Mouse (Mus musculus) neutrophil, adult 5-6 weeks (primary cell): ENCODE data around the gene Taf8. TPM values are rescaled to one million over a fixed set of nuclear protein-coding genes. Genes with fewer than 3 reads are reported as not detected.
A peak's percentile ranks its signal among the peaks of the same experiment; 100 is the strongest.

Experiments used
- ATAC-seq: fragments of 151-379, 151-347 bp; 2 replicates; pipeline ENCODE4 v1.8.0; 2017; ENCODE audit warnings: mild to moderate bottlenecking, moderate TSS enrichment; ENCODE audit not compliant: insufficient number of reproducible peaks, poor library complexity, low FRiP score, severe bottlenecking; ENCODE audit errors: extremely low read depth
- total RNA-seq: library from RNA; stranded (forward); fragments of 200-1000 nt; gene quantifications from 2 replicates; pipeline ENCODE4 v1.2.3, GENCODE M21; 2017

Gene Taf8
- total RNA-seq, 1 experiment from 2014 or later: 83.3 TPM

DNA sequence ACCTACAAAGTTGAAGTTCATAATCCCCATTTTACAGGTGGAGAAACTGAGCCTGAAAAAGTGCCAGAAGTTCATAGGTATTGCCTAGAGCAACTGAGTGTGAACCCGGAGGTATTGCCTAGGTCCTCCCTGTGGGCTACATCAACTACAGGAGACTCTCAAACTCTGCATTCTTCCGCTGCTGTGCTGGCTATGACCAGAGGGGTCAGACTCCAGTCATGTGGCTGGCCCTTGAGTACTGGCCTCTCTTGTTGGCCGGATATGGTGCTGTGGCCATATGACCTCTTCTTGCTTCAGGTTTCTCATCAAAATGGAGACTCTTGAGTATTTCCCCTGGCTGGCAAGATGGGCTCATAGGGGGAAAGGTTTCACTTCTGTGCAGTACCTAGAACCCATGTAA, 59.8 kb downstream of the Taf8 start:
- ATAC-seq: no peak

DNA sequence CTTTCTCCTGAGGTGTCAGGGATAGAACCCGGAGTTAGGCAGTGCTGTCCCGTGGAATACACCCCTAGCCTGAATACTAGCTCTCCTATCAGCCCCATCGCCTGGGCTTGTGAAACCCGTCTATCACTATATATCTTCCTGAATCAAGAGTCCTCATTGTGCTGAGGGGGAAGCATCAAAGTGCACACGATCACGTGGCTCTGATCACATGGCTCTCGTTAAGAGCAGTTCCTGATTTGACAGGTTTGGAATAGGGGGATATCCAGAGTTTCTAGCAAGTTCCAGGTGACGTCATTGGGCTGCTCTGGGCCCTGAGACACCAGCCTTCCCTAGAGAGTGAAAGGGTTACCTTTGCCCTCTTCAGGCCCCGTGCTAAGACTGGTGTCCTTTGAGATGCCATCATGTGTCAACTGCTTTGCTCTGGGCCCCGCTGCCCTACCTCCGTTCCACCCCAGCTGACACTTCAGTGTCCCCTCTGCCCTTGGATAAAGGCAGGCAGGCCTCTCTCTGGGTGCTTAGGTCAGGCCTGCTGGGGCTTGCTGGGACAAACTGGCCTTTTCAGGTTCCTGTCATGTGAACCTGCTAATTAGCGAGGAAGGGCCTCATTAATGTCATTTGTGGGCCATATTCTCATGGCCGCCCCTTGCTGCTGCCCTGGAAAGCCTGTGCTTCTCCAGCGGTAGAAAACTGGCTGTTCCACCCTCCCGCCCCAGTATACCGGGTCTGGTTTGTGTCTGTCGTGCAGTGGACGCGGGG, 60.6 kb downstream of the Taf8 start:
- ATAC-seq: no peak

- no peak for ATAC-seq
These were observed 61.7 kb downstream of the Taf8 start for GRCm38 (mm10) chr17:47440359-47440890.

DNA sequence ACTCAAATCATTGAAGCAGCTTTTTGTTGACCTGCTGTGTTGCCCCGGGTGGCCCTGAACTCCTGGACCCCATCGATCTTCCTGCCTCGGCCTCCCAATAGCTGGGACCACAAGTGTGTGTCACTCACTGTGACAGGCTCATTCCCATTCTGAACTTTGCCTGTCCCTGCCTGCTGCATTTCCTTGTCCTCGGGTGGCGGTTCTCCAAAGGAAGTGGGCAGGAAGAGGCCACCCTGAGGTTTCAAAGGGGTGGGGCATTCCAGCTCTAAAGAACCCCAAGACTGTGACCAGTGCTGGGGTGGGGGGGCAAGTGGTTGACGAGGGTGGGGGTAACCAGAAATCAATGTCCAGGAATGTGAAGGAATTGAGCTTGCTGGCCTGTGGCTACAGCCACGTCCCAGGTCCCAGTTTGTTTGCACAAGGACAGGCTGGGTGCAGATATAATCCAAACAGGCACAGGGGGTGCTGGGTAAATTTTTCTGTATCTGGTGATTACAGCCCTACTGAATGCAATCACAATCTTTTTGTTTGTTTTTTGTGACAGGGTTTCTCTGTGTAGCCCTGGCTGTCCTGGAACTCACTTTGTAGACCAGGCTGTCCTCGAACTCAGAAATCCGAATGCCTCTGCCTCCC, 62.6 kb downstream of the Taf8 start:
- ATAC-seq: no peak

DNA sequence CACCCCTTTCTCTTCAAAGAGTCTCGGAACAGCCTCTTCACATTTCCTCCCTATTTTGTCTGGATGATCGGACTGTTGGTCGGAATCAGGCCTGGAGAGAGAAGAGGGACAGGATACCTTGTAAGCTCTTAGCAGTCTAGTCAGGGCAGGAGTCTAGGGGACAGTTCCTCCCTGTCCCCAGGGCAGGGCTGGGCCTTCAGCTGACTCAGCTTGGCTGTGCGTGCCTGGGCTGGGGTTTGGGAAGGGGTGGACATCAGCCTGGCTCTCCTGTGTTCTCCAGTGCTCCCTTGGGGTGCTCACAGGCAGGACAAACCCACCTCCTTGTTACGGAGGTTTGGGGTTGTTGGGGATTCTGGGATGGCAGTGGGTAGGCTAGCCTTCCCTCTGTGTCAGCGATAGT, 63.5 kb downstream of the Taf8 start:
- no peak for ATAC-seq

DNA sequence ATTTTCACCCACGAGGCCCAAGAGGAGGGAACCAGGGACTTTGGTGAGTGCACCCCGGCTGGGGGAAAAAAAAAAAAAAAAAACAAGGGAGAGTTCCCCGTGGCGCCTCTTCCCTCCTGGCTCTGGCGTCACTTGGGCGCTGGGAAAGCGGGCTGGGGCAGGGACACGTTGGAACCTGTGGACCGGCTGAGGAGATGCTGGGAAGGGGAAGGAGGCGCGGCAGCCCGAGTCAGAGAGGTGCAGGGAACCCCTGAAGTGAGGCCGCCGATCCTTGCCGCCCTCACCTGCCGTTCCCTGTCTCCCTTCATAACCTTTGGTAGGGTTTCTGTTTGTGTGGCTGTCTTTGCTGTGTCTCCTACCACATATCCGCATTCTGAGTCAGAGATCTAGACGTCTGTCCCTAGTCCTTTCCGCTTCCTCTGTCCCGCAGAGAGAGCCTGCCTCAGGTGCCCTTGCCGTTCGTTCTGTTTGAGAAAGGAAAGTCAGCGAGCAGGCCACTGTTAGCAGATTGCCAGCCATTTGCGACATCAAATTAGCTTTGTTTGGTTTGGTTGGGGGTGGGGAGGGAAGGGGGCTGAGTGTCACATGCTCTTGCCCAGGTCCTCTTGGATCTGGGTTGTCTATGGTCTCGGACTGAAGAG, 65.1 kb downstream of the Taf8 start, which contains the start of gene 1700001C19Rik:
1700001C19Rik (minus strand) TSS at position 470 of the 641 bp plus-strand sequence.
- 0 out of 2 replicates have a peak, but pooled peaks have one; percentile 31 for ATAC-seq

DNA sequence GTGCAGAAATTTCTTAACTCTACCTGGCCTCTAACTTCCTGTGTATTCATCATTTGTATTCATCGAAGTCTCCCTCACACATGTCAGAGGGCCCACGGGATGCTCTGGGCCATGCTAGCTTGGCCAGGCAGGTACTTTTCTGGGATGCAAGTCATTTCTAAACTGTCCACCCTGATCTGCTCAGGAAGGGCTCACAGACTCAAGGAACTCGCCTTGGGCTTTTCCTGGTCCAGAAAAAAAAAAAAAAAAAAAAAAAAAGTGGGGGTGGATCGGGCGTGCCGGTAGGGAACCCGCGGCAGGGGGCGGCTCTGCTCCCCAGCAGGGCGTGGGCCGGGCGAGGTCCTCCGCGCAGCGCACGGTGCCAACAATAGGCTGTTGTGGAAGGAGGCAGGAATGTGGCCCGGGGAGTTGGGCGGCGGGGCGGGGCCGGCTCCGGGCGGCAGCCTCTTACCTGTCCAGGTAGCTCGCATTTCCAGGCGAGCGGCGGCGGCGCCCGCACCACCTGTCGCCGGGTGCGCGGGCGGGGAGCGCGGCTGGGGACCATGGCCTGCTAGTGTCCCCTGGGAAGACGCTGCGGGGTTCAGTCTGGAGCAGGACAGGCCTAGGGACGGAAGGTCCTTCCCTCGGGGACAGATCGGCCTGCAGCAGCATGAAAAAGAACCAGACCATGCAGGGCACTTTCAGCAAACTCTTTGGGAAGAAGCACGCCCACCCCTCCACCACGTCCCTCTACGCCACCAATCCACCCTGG, 65.8 kb downstream of the Taf8 start, which contains the start of gene AI661453:
AI661453 (plus strand) TSS at position 460 of the 751 bp plus-strand sequence.
- ATAC-seq: no peak

Other genes with a start within 250 kb of the Taf8 start
- 20.6 and 29.4 TPM in 2 replicates for gene Mrps10, start 133.4 kb downstream of the Taf8 start, total RNA-seq
- gene Guca1b, start 116.9 kb downstream of the Taf8 start, total RNA-seq: 1.7 TPM in 2 replicates
- not detected in 2 replicates for gene Guca1a, start 101.7 kb downstream of the Taf8 start, total RNA-seq
- 1.4 and 1.7 TPM in 2 replicates for gene AI661453, start 65.7 kb downstream of the Taf8 start, total RNA-seq
- not detected in 2 replicates for gene 1700001C19Rik, start 64.9 kb downstream of the Taf8 start, total RNA-seq
- gene Ccnd3, start 2.8 kb upstream of the Taf8 start, total RNA-seq: 215 and 232 TPM in 2 replicates
- gene Bysl, start 109.2 kb upstream of the Taf8 start, total RNA-seq: 6.3 and 6.4 TPM in 2 replicates
- gene Med20, start 109.3 kb upstream of the Taf8 start, total RNA-seq: 48.5 and 57.4 TPM in 2 replicates
- 2.5 and 3.3 TPM in 2 replicates for gene Gm20517, start 109.3 kb upstream of the Taf8 start, total RNA-seq
- 3.1 and 3.8 TPM in 2 replicates for gene Usp49, start 128.4 kb upstream of the Taf8 start, total RNA-seq
- 21.2 and 32.3 TPM in 2 replicates for gene Tomm6, start 186.1 kb upstream of the Taf8 start, total RNA-seq
- gene Frs3, start 186.7 kb upstream of the Taf8 start, total RNA-seq: 1.2 TPM in 1 of 2 replicates, not detected in the other
- not detected in 2 replicates for gene Gm21981, start 192.2 kb upstream of the Taf8 start, total RNA-seq
- not detected in 2 replicates for gene Prickle4, start 192.4 kb upstream of the Taf8 start, total RNA-seq
- not detected in 2 replicates for gene Pgc, start 224.6 kb upstream of the Taf8 start, total RNA-seq
- 86.0 and 116 TPM in 2 replicates for gene Tfeb, start 234.7 kb upstream of the Taf8 start, total RNA-seq